Mouse (Mus musculus) intestine, embryonic 16.5 days (tissue): ENCODE data around the gene Gm17720. TPM values are rescaled to one million over a fixed set of nuclear protein-coding genes. Genes with fewer than 3 reads are reported as not detected.

Source experiments
- polyA plus RNA-seq: library from polyadenylated mRNA; unstranded; fragments of >200 nt; fragmentation: Nextera tagmentation; extraction: Ambion mirVana; gene quantifications from 2 replicates; pipeline ENCODE4 v1.2.1, GENCODE M21; 2015

Gm17720 gene
- polyA plus RNA-seq, 1 experiment from 2014 or later: not detected

Other genes with a start within 250 kb of the Gm17720 start
- 1.7 and 2.1 TPM in 2 replicates for gene Phlpp2, start 234.2 kb downstream of the Gm17720 start, polyA plus RNA-seq
- gene Marveld3, start 140.6 kb downstream of the Gm17720 start, polyA plus RNA-seq: 12.0 and 17.1 TPM in 2 replicates
- gene Tat, start 112.3 kb downstream of the Gm17720 start, polyA plus RNA-seq: not detected in 2 replicates
- 3.9 and 4.4 TPM in 2 replicates for gene Chst4, start 63.0 kb downstream of the Gm17720 start, polyA plus RNA-seq
- 3.7 and 4.9 TPM in 2 replicates for gene Zfp612, start 23.0 kb downstream of the Gm17720 start, polyA plus RNA-seq
- not detected in 2 replicates for gene Gm21964, start 1.5 kb downstream of the Gm17720 start, polyA plus RNA-seq
- gene Calb2, start 65.5 kb upstream of the Gm17720 start, polyA plus RNA-seq: not detected in 2 replicates
- 7.4 and 8.0 TPM in 2 replicates for gene Cmtr2, start 112.9 kb upstream of the Gm17720 start, polyA plus RNA-seq
- gene Hydin, start 164.2 kb upstream of the Gm17720 start, polyA plus RNA-seq: 0.06 and 0.07 TPM in 2 replicates